Mouse (Mus musculus) Muller cell, postnatal 12 days (primary cell): ENCODE measurements around the gene 1810010D01Rik.

Source experiments
- DNase-seq: peaks from one replicate; pipeline ENCODE4 v3.0.0-alpha.2; 2015; ENCODE audit errors: inconsistent ontology term

Gene 1810010D01Rik

DNA sequence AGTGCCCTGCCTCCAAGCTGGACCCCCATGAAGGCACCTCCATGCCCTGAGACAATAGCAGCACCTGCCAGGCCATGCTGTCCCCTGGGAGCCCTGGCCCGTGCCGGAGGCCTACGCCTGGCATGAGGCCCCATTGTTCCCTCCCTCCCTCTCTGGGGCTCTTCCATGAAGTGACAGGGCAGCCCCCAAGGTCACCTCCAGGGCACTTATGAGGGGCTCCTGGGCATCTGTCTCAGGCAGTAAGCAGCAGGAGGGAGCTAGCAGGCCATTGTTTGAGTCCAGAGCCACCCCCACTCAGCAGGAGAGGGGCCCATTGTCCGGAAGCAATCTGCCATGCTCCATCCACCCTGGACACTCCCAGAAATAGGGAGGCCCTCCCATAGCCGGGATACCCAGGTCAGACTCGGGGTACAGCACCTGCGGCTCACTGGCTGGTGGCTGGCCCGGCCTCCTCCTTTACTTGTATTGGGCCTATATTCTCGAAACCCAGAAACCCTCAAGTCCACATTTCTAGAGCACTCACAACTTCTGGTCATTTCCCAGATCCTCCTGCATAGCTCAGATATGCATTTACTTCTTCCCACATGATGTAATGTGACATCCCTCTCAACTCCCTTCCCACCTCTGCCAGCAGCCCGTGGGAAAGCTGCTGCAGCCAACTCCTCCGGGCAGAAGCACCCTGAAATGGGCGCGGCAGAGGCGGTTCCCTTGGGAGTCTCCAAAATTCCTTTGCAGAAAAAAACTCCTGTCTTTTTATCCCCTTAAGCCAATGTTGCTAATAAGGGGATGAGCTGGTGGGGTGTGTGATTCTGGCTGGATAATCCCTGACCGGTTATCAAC, 30.9 kb downstream of the 1810010D01Rik start:
- DNase-seq, result peak; percentile 57

DNA sequence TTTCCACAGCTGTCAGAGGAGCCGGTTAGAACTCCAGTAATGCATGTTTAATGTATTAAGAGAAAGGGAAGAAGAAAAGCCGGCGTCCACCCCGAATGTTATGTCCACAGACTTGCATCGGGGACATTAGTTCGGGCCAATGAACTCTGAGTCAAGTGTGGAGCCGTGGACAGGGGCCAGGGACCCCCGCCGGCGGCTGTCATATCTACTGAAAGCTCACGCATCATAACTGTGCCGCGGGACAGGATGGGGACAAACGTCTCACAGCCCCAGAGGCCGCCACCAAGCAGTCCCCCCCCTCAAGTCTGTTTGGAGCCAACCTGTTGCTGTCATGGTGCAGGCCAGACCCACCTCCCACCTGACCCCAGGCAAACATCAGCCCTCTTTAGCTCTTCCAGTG, 34.4 kb downstream of the 1810010D01Rik start:
- no peak for DNase-seq

DNA sequence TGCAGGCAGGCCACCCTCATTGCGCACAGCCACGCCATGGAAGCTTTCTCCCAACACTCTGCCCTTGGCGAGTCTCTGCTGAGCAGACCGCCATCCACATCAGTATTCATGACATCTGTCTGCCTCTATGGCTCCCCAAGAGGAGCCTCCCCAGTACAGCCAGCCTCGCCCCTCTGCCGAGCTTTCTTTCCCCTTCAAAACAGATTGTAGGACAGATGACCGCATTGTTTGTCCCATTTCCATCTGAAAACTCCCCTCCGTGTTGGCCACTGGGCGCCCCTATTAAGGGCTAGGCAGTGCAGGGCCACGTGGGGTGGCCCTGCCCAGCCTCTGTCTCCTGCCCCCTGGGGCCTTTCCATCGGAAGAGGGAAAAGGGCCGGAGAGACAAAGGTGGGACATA, 34.8 kb downstream of the 1810010D01Rik start:
- no peak for DNase-seq

DNA sequence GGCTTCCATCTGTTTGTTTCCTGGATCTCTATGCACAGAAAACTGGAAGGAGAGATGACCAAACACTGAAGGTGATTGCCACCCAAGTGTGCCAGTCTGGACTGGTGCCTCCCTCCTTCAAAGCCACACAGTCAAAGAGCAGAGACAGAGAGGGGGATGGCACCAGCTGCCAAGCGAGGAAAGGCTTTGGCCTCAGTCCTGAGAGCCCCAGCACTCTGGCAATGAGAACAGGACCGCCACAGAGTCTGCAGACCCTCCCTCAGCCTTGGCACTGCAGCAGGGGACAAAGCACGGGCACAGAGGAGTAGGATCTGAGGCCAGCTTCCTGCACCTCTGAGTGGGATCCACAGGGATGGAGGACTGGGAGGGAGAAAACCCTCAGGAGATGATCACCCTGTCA, 38.2 kb downstream of the 1810010D01Rik start:
- no peak for DNase-seq

DNA sequence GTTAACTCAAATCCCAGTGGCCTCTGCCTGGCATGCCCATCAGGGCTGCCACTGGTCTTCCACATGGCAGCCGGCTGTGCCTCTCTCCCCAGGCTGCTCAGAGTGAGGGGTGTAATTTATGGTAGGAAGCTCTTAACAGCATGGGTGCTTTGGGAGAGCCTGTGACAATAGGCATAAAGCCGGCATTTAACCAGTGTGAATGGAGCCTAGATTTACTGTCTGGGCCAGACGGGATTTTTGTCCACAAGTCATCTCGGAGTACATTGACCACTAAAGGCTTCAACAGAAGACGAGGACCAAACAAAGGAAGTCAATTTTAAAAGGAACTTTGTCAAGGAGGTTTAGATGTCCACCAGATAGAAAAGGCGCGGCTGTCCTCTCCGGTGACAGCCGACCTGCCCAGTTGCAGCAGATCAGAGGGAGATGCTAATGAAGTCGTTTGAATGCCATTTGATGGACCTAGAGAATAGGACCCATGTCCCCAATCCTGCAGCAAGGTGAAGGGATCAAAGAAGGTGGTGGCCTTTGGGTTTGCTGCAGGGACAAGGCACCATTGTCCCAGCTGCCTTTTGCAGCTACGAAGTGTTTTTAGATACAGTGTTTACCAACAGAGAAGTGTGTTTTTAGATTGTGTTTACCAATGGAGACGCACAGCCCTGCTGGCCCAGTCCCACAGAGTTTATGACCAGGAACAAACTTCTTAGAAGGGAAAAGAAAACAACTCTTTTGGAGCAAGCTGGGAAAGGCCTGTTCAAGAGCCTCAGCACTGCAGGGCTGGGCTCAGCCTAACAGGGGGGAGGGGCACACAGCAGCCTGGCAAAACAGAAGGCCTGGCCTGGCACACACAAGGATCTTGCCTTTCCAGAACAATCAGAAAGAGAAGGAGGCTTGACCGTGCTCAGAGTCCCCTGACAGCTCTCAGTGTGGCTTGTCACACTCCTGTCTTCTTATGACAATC, 48.4 kb downstream of the 1810010D01Rik start:
- no peak for DNase-seq
